Mouse (Mus musculus) frontal cortex, adult (tissue): ENCODE results near the gene Lman2l.
A peak's percentile ranks its signal among the peaks of the same experiment; 100 is the strongest.

Experiments
- ATAC-seq: cut with Nextera tagmentation; 2 replicates; pipeline ENCODE4 v1.9.2; 2017; ENCODE audit warnings: mild to moderate bottlenecking, moderate library complexity, mixed read lengths; ENCODE audit not compliant: low TSS enrichment

Gene Lman2l

DNA sequence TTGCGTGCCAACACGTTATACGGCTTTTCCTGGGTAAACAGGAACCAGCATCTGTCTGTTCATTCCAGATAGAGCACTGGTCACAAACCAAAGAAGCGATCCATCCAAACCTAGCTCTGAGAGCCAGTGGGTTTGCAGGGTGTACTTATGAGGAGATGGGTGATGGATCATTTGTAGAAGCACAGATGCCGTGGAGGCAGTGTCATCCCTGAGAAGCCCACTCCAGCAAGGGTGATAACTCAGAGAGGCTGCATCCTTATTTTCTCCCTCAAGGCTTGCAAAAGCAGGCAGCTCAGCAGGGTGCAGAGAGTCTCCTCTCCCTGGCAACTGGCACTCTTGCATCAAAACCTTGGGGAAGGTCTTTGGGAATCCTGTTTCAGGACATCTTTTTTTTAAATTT, 13.1 kb upstream of the Lman2l start:
- ATAC-seq = peak; percentile 70; the same call in 1 of the 2 replicates

- no peak for ATAC-seq
Observed at GRCm38 (mm10) chr1:36457388-36458014, 12.4 kb upstream of the Lman2l start.

- ATAC-seq = no peak
Observed at GRCm38 (mm10) chr1:36454055-36454815, 9.2 kb upstream of the Lman2l start.

DNA sequence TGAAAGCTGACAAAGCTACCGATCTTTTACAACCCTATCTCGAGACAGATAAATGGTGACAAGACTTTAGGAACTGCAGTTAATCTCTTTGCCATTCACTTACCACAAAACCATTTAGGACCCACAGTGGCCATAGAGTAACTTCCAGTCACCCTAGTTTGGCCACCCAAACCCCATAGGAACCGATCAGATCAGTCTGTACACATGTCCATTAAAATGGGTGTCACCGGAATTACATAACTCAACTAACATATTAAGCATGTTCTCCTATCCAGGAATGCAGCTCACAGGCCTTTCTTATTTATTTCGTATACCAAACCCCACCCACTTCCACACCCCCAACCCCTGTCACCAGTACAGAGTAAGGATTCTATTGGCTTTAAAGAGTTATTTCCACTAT, 1.8 kb upstream of the Lman2l start:
- ATAC-seq = no peak

GRCm38 (mm10) chr1:36446106-36446824, 1.2 kb upstream of the Lman2l start:
- ATAC-seq = no peak

GRCm38 (mm10) chr1:36445508-36445907, 437 bp upstream of the Lman2l start:
- no peak for ATAC-seq

DNA sequence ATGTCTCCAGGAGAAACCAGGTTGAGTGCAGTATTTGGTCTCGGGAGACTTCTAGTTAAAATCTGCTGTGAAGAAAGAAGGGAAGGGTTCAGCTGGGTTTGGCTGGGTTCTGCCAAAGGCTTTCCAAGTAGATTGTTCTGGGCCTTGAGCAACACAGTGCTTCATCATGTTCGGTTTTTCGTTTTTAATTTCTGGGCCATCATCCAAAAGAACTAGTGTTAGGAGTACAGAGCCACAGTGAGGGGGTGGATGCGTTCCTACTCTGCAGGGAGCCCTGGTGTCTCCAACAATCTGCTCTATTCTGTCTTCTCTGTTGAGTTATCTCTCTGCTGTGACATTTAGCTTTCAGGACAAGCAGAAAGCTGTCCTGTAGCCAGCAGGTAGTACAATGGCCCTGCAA, 4.0 kb downstream of the Lman2l start:
- ATAC-seq = peak; percentile 72

DNA sequence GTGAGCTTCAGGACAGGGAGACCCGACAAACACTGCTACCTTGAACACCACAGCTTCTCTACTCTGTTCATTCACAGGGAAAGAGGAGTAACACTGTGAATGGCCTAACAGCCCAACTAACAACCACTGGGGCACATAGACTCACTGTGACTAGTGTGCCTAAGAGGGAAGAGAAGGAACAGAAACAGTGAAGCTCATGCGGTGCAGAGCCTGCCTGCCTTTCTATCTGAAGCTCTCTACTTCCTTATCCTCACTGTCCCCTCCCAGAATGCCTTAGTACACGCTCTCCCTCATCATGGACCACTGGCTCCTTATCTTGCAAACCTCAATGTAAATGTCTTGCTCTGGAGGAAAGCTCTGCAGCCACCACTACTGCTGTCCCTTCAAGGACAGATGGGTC, 7.8 kb downstream of the Lman2l start:
- no peak for ATAC-seq

- ATAC-seq = no peak
Observed at GRCm38 (mm10) chr1:36436515-36436914, 8.6 kb downstream of the Lman2l start.

DNA sequence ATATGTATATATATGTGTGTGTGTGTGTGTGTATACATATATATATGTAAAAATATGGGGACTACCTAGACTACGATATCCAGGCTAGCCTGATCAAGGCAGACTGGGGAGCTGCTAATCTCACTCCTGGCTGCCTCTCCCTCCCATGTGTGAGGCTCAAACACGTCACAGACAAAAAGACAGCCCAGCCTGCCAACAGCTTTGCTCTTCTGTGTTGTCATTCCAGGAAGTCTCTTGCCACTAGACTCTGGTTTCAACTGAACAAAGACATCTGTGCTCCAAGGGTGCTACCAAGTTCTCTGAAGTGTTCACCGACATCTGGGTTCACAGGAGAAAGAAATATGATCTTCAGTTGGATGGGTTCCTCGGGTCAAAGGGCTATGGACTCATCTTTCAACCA, 10.0 kb downstream of the Lman2l start:
- ATAC-seq = peak; percentile 38; the same call in 1 of the 2 replicates

GRCm38 (mm10) chr1:36433616-36434015, 11.5 kb downstream of the Lman2l start:
- no peak for ATAC-seq

GRCm38 (mm10) chr1:36432999-36433398, 12.1 kb downstream of the Lman2l start:
- no peak for ATAC-seq

GRCm38 (mm10) chr1:36429511-36429910, 15.6 kb downstream of the Lman2l start:
- no peak for ATAC-seq

- no peak for ATAC-seq
Observed at GRCm38 (mm10) chr1:36404531-36404930, 40.5 kb downstream of the Lman2l start.

DNA sequence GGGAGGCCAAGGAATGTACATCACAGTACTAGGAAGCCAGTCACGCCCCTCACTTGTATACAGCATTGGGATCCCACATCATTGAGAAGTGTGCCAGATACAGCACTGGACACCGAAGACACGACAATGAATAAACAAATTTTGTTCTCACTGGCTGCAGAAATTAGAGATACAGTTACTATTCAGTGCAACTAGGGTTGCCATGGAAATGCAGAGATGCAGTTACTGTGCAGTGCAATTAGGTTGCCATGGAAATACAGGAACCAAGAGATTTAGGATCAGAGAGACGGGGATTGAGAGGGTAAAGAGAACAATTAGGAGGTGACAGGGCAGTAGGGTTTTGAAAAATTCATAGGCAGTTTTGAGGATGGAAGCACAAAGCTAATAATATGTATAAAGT, 43.6 kb downstream of the Lman2l start:
- peak; percentile 76 for ATAC-seq

DNA sequence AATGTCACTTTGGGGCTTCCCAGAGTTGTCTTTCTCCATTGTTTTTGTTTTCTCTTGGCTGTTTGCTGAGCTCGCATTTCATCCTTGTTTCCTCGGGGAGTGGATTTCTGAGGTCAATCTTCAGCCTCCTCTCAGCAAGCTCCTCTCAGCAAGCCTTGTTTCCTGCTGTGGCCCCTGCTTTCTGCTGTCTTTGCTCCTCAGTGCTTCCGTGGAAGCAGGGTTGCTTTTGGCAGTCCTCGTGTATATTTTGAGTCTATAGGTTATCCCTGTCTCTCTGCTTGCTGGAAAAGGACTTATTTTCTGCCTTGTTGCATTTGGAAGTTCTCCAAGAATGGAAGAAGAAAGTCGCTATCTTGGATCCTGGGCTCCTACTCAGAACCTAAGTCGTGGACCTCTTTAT, 48.0 kb downstream of the Lman2l start:
- no peak for ATAC-seq

DNA sequence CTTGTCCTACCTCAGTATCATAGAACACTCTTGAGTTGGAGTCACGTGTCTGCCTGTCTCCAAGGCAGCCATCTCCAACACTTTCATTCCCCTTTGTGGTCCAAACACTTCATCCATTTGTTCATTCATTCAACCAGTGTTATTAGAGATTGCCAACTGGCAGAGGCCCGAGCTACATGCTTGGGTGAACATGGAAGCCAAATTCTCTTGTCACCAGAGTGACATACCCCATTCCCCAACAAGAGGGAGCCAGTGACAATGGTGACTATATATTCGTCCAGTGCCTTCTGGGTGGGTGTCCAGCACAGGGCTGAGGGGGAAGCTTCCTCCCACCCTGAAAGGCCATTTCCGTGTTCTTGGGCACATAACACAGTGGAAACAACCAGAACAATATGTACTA, 65.5 kb downstream of the Lman2l start:
- ATAC-seq = no peak

DNA sequence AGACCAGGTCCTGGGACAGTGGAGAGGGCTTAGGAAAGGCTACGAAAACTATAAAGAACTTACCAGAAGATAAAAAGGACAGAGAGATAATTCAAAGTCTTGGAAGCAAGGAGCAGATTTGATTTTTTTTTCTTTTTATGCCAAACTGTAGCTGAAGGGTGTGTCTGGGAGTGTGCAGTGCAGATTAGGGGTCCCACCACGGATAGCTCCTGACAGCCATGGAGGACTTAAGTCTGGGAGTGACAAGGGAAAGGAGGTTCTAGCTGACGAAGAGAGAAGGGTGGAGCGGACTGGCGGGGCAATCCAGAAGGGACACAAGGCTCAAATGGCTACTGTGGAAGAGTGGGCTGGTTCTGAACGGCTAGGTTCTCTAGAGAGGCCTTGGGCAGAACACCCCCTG, 66.2 kb downstream of the Lman2l start:
- ATAC-seq = no peak

DNA sequence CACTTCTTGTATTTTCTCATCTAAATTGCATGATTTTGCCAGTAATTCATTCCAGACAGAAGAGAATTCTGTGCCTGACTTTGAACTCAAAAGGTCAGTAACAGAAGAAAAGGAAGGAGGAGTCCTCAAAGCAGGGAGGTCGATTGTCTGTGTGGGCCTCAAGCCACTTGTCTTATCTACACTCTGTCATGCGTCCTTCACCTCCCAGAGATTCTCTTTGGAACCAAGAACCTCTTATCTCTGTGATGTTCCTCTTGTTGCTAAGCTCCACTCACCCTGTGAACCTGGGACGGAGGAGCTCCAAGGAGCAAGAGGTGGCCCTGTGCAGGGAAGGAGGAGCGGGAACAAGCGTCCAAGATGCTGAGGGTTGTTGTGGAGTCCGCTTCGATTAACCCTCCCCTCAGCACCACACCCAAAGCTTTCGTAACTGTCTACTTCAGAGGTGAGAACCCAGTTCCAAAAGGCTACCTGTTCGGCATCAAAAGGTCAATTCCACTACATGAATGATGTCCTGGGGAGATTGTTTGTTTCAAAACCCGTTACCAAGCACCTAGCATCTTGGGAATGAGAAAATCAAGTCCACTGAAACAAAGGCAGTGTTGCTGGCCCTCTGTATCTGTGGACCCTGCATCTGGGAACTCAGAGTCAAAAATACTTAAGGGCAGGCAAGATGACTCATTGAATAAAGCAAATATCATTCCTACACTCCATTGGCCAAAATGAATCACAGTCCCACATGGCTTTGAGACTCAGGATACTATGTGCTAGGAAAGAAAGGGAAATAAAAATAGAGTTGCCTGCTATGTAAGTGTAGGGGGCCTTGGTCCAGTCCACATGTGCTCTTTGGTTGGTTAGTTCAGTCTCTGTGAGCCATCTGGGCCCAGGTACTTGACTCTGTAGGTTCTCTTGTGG, 72.9 kb downstream of the Lman2l start, which contains the start of gene Fer1l5:
Gene Fer1l5, plus strand, starts transcription at position 358 of the 912 bp plus-strand sequence.
- no peak for ATAC-seq

- no peak for ATAC-seq
Observed at GRCm38 (mm10) chr1:36370918-36371317, 74.2 kb downstream of the Lman2l start.
